Mouse (Mus musculus): Measurements from ENCODE around the gene Plcb2. TPM values are rescaled to one million over a fixed set of nuclear protein-coding genes. Genes with fewer than 3 reads are reported as not detected.
A peak's percentile ranks its signal among the peaks of the same experiment; 100 is the strongest.

The Plcb2 gene
- total and polyA plus RNA-seq, 3 experiments = 6.4 to 21.2 TPM; not detected in 1

DNA sequence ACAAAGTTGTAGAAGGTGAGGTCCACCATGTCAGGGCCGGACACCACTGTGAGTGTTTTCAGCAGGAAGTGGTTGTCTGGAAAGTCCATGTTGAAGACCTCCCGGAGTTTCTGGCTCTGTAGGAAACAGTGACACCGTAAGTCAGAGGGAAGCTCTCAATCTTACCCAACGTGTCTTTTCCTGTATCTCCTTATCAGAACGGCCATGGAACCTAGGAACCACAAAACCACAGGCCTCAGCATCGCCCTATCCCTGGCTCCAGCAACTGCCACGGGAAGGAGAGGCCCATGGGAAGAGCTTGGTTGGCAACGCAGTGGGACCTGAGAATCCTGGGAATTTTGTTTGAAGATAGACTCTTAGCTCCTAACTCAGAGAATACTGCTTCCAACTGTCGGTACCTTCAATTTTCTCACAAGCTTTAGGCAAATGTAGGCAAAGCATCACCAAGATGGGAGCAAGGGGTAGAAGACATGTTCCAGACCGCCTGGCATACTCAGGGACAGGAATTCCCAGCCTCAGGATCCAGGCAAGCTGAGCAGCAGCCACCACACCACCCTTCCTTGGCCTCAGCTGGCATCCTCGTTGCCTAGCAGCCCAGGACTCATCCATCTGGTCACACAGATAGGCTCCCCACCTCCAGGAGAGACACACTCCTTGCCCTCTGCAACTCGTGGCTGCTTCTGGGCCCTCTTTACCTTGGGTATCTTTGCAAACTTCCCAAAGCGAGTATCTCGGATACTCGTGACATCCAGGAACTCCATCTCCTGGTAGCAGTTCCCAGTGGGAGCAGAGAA is 4.3 kb downstream of the Plcb2 start (continued):
- TF ChIP-seq NRF1 (IDR thresholded peaks at IDR 0.05; ENCODE audit: insufficient read depth, low read depth, low read length, poor library complexity, severe bottlenecking) = no peak
- peak; percentile 84 for TF ChIP-seq TCF12 (IDR thresholded peaks at IDR 0.05; ENCODE audit: low read depth, low read length)
- peak; percentile 82 for TF ChIP-seq MYB (IDR thresholded peaks at IDR 0.05; ENCODE audit: low read depth, low read length)

DNA sequence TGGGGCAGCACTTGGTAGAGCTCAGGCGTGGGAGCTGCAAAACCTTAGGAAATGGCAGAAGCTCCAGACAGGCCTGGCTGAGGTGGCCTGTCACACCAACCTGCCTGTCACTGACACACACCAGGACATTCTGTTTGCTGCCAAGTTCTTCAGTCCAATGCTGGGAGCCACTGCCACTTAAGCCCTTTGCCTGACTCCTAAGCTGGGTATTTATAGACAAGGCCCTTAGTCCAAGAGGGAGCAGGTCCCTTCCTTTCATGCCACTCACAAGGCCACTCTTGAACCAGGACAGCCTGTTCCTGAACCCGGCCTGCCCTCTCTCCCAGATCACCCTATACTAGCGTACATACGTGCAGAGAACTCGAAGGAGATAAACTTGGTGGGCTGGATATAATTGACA is 11.6 kb downstream of the Plcb2 start:
- H3K79me2 ChIP-seq (ENCODE audit: control insufficient read depth, insufficient read depth, low read length, poor library complexity) = no peaks in the 10 kb centered on the region
- no peak for TF ChIP-seq TCF12 (IDR thresholded peaks at IDR 0.05; ENCODE audit: low read depth, low read length)
- TF ChIP-seq RCOR1 (IDR thresholded peaks at IDR 0.05; ENCODE audit: low read depth, low read length) = no peak
- TF ChIP-seq ZC3H11A (IDR thresholded peaks at IDR 0.05; ENCODE audit: low read depth, low read length) = no peak
- no peak for TF ChIP-seq SIN3A (IDR thresholded peaks at IDR 0.05; ENCODE audit: low read length)
- TF ChIP-seq MAX (IDR thresholded peaks at IDR 0.05; ENCODE audit: low read length) = no peak
- TF ChIP-seq CTCF (IDR thresholded peaks at IDR 0.05 in 2 of 3, conservative IDR thresholded peaks at IDR 0.05 in 1 of 3; ENCODE audit: control insufficient read depth in 1 of 3, insufficient read depth in 1 of 3, low read depth in 2 of 3, low read length in 3 of 3, poor library complexity in 1 of 3, severe bottlenecking in 1 of 3) = no peak
- TF ChIP-seq ZKSCAN1 (IDR thresholded peaks at IDR 0.05; ENCODE audit: low read depth, low read length) = no peak
- TF ChIP-seq SMC3 (IDR thresholded peaks at IDR 0.05; ENCODE audit: low read depth, low read length) = no peak
- TF ChIP-seq RAD21 (IDR thresholded peaks at IDR 0.05; ENCODE audit: low read depth, low read length) = no peak
- TF ChIP-seq POLR2AphosphoS2 (IDR thresholded peaks at IDR 0.05; ENCODE audit: low read length) = no peak
- no peak for TF ChIP-seq MAFK (IDR thresholded peaks at IDR 0.05; ENCODE audit: borderline replicate concordance, low read depth, low read length)
- no peak for TF ChIP-seq USF2 (IDR thresholded peaks at IDR 0.05; ENCODE audit: borderline replicate concordance in 1 of 2, insufficient read depth in 1 of 2, low read depth in 1 of 2, low read length in 2 of 2)
- TF ChIP-seq GABPA (IDR thresholded peaks at IDR 0.05; ENCODE audit: low read depth, low read length) = no peak
- H3K27ac ChIP-seq (ENCODE audit: control insufficient read depth, low read depth, low read length) = no peak overlapping the region
- no peaks in the 10 kb centered on the region for H3K36me3 ChIP-seq (ENCODE audit: control insufficient read depth in 1 of 2, insufficient read depth in 2 of 2, low read length in 2 of 2)
- H3K27me3 ChIP-seq (ENCODE audit: control insufficient read depth in 1 of 2, insufficient read depth in 2 of 2, low read length in 2 of 2) = no peaks in the 10 kb centered on the region
- H3K4me1 ChIP-seq (ENCODE audit: control insufficient read depth in 1 of 2, insufficient read depth in 2 of 2, low read length in 2 of 2) = no peaks in the 10 kb centered on the region; a peak in 1 of 4 replicates
- no peak for DNase-seq (ENCODE audit: low read depth, low spot score)
- no peak overlapping the region for H3K4me3 ChIP-seq (ENCODE audit: control insufficient read depth in 1 of 2, insufficient read depth in 1 of 2, low read depth in 2 of 2, low read length in 2 of 2)
- H3K9me3 ChIP-seq (replicated peaks; ENCODE audit: insufficient read depth, low read length) = no peaks in the 10 kb centered on the region
- H3K9ac ChIP-seq (ENCODE audit: control insufficient read depth, low read depth, low read length, poor library complexity, severe bottlenecking) = no peak overlapping the region

GRCm38 (mm10) chr2:118714230-118714629 is 14.0 kb downstream of the Plcb2 start:
- TF ChIP-seq POLR2AphosphoS5 (IDR thresholded peaks at IDR 0.05; ENCODE audit: borderline replicate concordance, low read depth, low read length) (no peak), ELF1 (IDR thresholded peaks at IDR 0.05; ENCODE audit: low read depth, low read length) (no peak), MEF2A (IDR thresholded peaks at IDR 0.05; ENCODE audit: extremely low read depth, insufficient replicate concordance, low read depth, low read length, poor library complexity, severe bottlenecking) (no peak), MAFK (IDR thresholded peaks at IDR 0.05; ENCODE audit: borderline replicate concordance, low read depth, low read length) (no peak), CHD2 (IDR thresholded peaks at IDR 0.05; ENCODE audit: low read length) (no peak), RCOR1 (IDR thresholded peaks at IDR 0.05; ENCODE audit: low read depth, low read length) (no peak), EP300 (IDR thresholded peaks at IDR 0.05; ENCODE audit: low read depth in 1 of 2, low read length in 2 of 2) (no peak), MYC (IDR thresholded peaks at IDR 0.05; ENCODE audit: low read depth, low read length) (no peak), MAZ (IDR thresholded peaks at IDR 0.05; ENCODE audit: low read depth, low read length) (no peak), CHD1 (IDR thresholded peaks at IDR 0.05; ENCODE audit: low read depth, low read length) (no peak), ZKSCAN1 (IDR thresholded peaks at IDR 0.05; ENCODE audit: low read depth, low read length) (no peak), ZC3H11A (IDR thresholded peaks at IDR 0.05; ENCODE audit: low read depth, low read length) (no peak), UBTF (IDR thresholded peaks at IDR 0.05; ENCODE audit: borderline replicate concordance, insufficient read depth, low read depth, low read length) (no peak), ZMIZ1 (IDR thresholded peaks at IDR 0.05; ENCODE audit: low read depth, low read length) (no peak), MAX (IDR thresholded peaks at IDR 0.05; ENCODE audit: low read length) (no peak)
- Histone ChIP-seq H3K27me3 (ENCODE audit: control insufficient read depth in 1 of 2, insufficient read depth in 2 of 2, low read length in 2 of 2) (no peaks in the 10 kb centered on the region), H3K9me3 (replicated peaks; ENCODE audit: insufficient read depth, low read length) (no peaks in the 10 kb centered on the region), H3K4me1 (ENCODE audit: control insufficient read depth in 1 of 2, insufficient read depth in 2 of 2, low read length in 2 of 2) (no peaks in the 10 kb centered on the region; a peak in 1 of 4 replicates), H3K79me2 (ENCODE audit: control insufficient read depth, insufficient read depth, low read length, poor library complexity) (no peaks in the 10 kb centered on the region), H3K9ac (ENCODE audit: control insufficient read depth, low read depth, low read length, poor library complexity, severe bottlenecking) (no peak overlapping the region), H3K4me3 (ENCODE audit: control insufficient read depth in 1 of 2, insufficient read depth in 1 of 2, low read depth in 2 of 2, low read length in 2 of 2) (no peak overlapping the region), H3K36me3 (ENCODE audit: control insufficient read depth in 1 of 2, insufficient read depth in 2 of 2, low read length in 2 of 2) (no peaks in the 10 kb centered on the region), H3K27ac (ENCODE audit: control insufficient read depth, low read depth, low read length) (no peak overlapping the region)
- DNase-seq (ENCODE audit: low read depth, low spot score) = no peak

Measured in MEL (cell line).